Mouse (Mus musculus): ENCODE data around the gene Olfr97.
"Not testable (repeated sequence)": the region's sequence is repeated elsewhere in the genome, so short reads cannot be mapped to it uniquely, and the experiment has no call there.

Gene Olfr97

GRCm38 (mm10) chr17:37237230-37237629 is at the start of gene Olfr97:
Olfr97 (minus strand) TSS chr17:37237330.
- DNase-seq, result not testable (repeated sequence)

- DNase-seq, result no peak
Observed at GRCm38 (mm10) chr17:37283360-37283759, 46.2 kb upstream of the Olfr97 start, which contains the start of gene Olfr99. Olfr99 (minus strand) TSS chr17:37283460.

GRCm38 (mm10) chr17:37280331-37280730 is 43.2 kb upstream of the Olfr97 start:
- no peak for DNase-seq

GRCm38 (mm10) chr17:37276573-37276972 is 39.4 kb upstream of the Olfr97 start:
- DNase-seq, result no peak

- DNase-seq, result no peak
Observed at GRCm38 (mm10) chr17:37275626-37276248, 38.6 kb upstream of the Olfr97 start.

- peak; percentile 70 for DNase-seq
Observed at GRCm38 (mm10) chr17:37270702-37271092, 33.6 kb upstream of the Olfr97 start.

GRCm38 (mm10) chr17:37270058-37270701 is 33.0 kb upstream of the Olfr97 start, which contains the start of gene H2-M3:
H2-M3 (plus strand) TSS chr17:37270220.
- peak; percentile 96 for DNase-seq

- DNase-seq, result no peak
Observed at GRCm38 (mm10) chr17:37263626-37264025, 26.5 kb upstream of the Olfr97 start, which contains the start of gene Olfr98. Olfr98 (minus strand) TSS chr17:37263749.

- DNase-seq, result peak; percentile 29
Observed at GRCm38 (mm10) chr17:37250544-37250943, 13.4 kb upstream of the Olfr97 start.

- no peak for DNase-seq
Observed at GRCm38 (mm10) chr17:37249460-37249859, 12.3 kb upstream of the Olfr97 start.

- DNase-seq, result peak; percentile 62
Observed at GRCm38 (mm10) chr17:37246715-37247114, 9.6 kb upstream of the Olfr97 start.

GRCm38 (mm10) chr17:37242198-37242597 is 5.1 kb upstream of the Olfr97 start:
- no peak for DNase-seq

- DNase-seq, result no peak
Observed at GRCm38 (mm10) chr17:37221879-37222278, 15.3 kb downstream of the Olfr97 start.

- no peak for DNase-seq
Observed at GRCm38 (mm10) chr17:37219846-37220245, 17.3 kb downstream of the Olfr97 start, which contains the start of gene Olfr96. Olfr96 (plus strand) TSS chr17:37220146.

- no peak for DNase-seq
Observed at GRCm38 (mm10) chr17:37218486-37218885, 18.6 kb downstream of the Olfr97 start.

- DNase-seq, result no peak
Observed at GRCm38 (mm10) chr17:37213018-37213417, 24.1 kb downstream of the Olfr97 start, which contains the start of gene Olfr95. Olfr95 (minus strand) TSS chr17:37213118.

- no peak for DNase-seq
Observed at GRCm38 (mm10) chr17:37210884-37211768, 26.0 kb downstream of the Olfr97 start.

GRCm38 (mm10) chr17:37203917-37204236 is 33.3 kb downstream of the Olfr97 start:
- DNase-seq, result no peak

- DNase-seq, result peak; percentile 60
Observed at GRCm38 (mm10) chr17:37203206-37203916, 33.8 kb downstream of the Olfr97 start.

GRCm38 (mm10) chr17:37200894-37201293 is 36.2 kb downstream of the Olfr97 start, which contains the start of gene Olfr94:
Olfr94 (minus strand) TSS chr17:37200994.
- no peak for DNase-seq

- no peak for DNase-seq
Observed at GRCm38 (mm10) chr17:37196845-37197724, 40.0 kb downstream of the Olfr97 start.

GRCm38 (mm10) chr17:37194782-37195181 is 42.3 kb downstream of the Olfr97 start:
- no peak for DNase-seq
